Mouse (Mus musculus): ENCODE results near the gene Tshz2. TPM values are rescaled to one million over a fixed set of nuclear protein-coding genes. Genes with fewer than 3 reads are reported as not detected.

Tshz2 gene
- polyA plus RNA-seq, 2 experiments: 0.43 to 1.5 TPM

DNA sequence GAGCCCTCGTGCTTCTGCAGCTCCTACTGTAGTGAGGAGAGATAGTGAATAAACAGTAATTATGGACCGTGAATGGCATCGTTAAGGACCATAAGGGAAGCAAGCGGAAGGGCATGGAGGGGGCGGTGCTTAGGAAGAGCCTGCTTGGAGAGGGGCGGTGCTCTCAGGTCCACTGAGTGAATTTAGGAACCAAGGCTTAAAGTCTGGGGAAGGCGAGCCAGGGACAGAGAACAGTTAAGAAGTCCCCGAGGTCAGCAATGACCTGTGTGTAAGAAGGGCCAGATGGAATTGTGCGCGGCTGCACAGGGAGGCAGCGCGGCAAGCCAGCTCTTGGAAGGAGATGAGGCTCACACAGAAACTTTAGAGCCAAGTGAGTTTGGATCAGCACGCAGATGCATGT lies 354.4 kb downstream of the Tshz2 start:
- Histone ChIP-seq H3K9ac (replicated peaks) (no peak overlapping the region), H3K27me3 (ENCODE audit: control insufficient read depth, insufficient read depth, low read length) (no peaks in the 10 kb centered on the region), H3K36me3 (replicated peaks; ENCODE audit: control insufficient read depth, insufficient read depth, low read depth) (no peaks in the 10 kb centered on the region), H3K4me3 (ENCODE audit: insufficient read depth in 1 of 2, low read depth in 2 of 2, low read length in 2 of 2) (no peak overlapping the region), H3K4me1 (replicated peaks; ENCODE audit: control insufficient read depth in 2 of 2, insufficient read depth in 2 of 2, low read length in 1 of 2) (no peaks in the 10 kb centered on the region), H3K27ac (no peak overlapping the region), H3K9me3 (ENCODE audit: control insufficient read depth, low read length) (no peaks in the 10 kb centered on the region), H3K4me2 (ENCODE audit: low read depth) (no peak overlapping the region)
- ATAC-seq (ENCODE audit: insufficient read depth) (no peak), DNase-seq (ENCODE audit: low read depth in 3 of 3, low spot score in 3 of 3) (no peak)
- 42% methylated on average over 13 of the region's 13 CpGs for WGBS (ENCODE audit: insufficient replicate concordance)
- TF ChIP-seq CTCF (IDR thresholded peaks at IDR 0.05; ENCODE audit: low read depth) (no peak), EP300 (IDR thresholded peaks at IDR 0.05; ENCODE audit: low read depth) (no peak)

DNA sequence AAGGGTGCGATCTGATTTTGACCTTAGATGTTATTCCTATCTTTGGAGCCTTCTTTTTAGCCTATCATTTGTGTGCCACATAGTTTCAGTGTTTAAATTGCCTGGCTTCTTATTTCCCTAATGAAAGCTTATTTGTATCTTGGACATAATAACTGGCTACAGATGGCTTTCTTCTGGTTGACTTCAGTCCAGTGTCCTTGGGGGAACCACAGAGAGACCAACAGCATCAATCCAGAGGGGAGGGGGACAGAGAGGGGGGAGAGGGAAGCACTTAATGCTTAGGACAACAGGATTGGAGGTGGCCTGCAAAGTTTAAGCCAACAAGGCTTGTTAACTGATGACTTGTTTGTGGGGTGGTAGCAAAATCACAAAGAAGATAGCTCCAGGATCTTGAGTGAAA lies 356.4 kb downstream of the Tshz2 start:
- Histone ChIP-seq H3K4me2 (ENCODE audit: low read depth) (no peak overlapping the region), H3K27me3 (ENCODE audit: control insufficient read depth, insufficient read depth, low read length) (no peaks in the 10 kb centered on the region), H3K4me3 (ENCODE audit: insufficient read depth in 1 of 2, low read depth in 2 of 2, low read length in 2 of 2) (no peak overlapping the region), H3K27ac (no peak overlapping the region), H3K9ac (replicated peaks) (no peak overlapping the region), H3K36me3 (replicated peaks; ENCODE audit: control insufficient read depth, insufficient read depth, low read depth) (no peaks in the 10 kb centered on the region), H3K9me3 (ENCODE audit: control insufficient read depth, low read length) (no peaks in the 10 kb centered on the region), H3K4me1 (replicated peaks; ENCODE audit: control insufficient read depth in 2 of 2, insufficient read depth in 2 of 2, low read length in 1 of 2) (no peaks in the 10 kb centered on the region)
- DNase-seq (ENCODE audit: low read depth in 3 of 3, low spot score in 3 of 3) (no peak), ATAC-seq (ENCODE audit: insufficient read depth) (no peak)
- no peak for TF ChIP-seq CTCF (IDR thresholded peaks at IDR 0.05; ENCODE audit: low read depth)
- no peak for TF ChIP-seq EP300 (IDR thresholded peaks at IDR 0.05; ENCODE audit: low read depth)
- WGBS (ENCODE audit: insufficient replicate concordance): 70% methylated on average over 1 of the region's 1 CpGs

DNA sequence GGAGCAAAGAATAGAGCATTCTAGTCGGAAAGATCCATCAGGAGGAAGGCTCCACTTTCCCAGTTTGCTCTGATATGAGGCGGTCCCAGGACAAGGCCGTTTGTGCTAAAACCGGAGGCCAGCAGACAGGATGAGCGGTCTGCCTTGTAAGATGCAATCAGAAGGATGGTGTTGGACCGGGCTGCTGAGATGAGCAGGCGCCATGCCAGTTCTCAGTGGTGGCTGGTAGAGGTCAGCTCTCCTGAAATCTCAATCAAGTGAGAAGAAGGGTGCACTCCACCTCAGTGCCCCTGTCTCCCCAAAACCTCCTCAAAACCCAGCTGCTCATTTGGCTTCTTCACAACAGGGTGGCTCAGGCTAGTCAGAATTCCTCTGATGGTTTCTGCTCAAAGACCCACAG lies 358.2 kb downstream of the Tshz2 start:
- Histone ChIP-seq H3K9ac (replicated peaks) (no peak overlapping the region), H3K4me2 (ENCODE audit: low read depth) (no peak overlapping the region), H3K27ac (no peak overlapping the region), H3K4me3 (ENCODE audit: insufficient read depth in 1 of 2, low read depth in 2 of 2, low read length in 2 of 2) (no peak overlapping the region), H3K9me3 (ENCODE audit: control insufficient read depth, low read length) (no peaks in the 10 kb centered on the region), H3K4me1 (replicated peaks; ENCODE audit: control insufficient read depth in 2 of 2, insufficient read depth in 2 of 2, low read length in 1 of 2) (no peaks in the 10 kb centered on the region), H3K27me3 (ENCODE audit: control insufficient read depth, insufficient read depth, low read length) (no peaks in the 10 kb centered on the region), H3K36me3 (replicated peaks; ENCODE audit: control insufficient read depth, insufficient read depth, low read depth) (no peaks in the 10 kb centered on the region)
- TF ChIP-seq EP300 (IDR thresholded peaks at IDR 0.05; ENCODE audit: low read depth): no peak
- TF ChIP-seq CTCF (IDR thresholded peaks at IDR 0.05; ENCODE audit: low read depth): no peak
- DNase-seq (ENCODE audit: low read depth in 3 of 3, low spot score in 3 of 3) (no peak), ATAC-seq (ENCODE audit: insufficient read depth) (no peak)
- 68% methylated on average over 7 of the region's 7 CpGs for WGBS (ENCODE audit: insufficient replicate concordance)

DNA sequence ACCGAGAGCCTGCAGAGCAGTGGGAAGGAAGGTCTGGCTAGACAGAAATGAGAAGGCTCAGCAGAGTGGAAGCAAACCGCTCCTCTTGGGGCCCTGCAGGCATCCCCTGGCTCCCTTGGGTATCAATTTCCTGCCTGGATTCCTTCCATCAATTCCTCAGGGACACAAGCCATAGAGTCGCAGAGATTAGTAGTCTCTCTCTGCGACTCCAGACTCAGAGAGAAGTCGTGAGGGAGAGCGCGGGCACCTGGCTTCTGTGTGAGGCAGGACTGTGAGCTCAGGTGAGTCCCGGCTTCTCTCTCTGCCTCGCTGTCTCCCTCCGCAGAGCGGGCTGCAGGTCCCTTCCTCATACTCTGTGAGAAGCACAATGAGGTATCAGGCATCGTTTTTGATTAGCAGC lies 363.2 kb downstream of the Tshz2 start:
- Histone ChIP-seq H3K4me2 (ENCODE audit: low read depth) (no peak overlapping the region), H3K9ac (replicated peaks) (no peak overlapping the region), H3K36me3 (replicated peaks; ENCODE audit: control insufficient read depth, insufficient read depth, low read depth) (no peaks in the 10 kb centered on the region), H3K4me3 (ENCODE audit: insufficient read depth in 1 of 2, low read depth in 2 of 2, low read length in 2 of 2) (no peak overlapping the region), H3K27me3 (ENCODE audit: control insufficient read depth, insufficient read depth, low read length) (no peaks in the 10 kb centered on the region), H3K27ac (no peak overlapping the region), H3K9me3 (ENCODE audit: control insufficient read depth, low read length) (no peaks in the 10 kb centered on the region), H3K4me1 (replicated peaks; ENCODE audit: control insufficient read depth in 2 of 2, insufficient read depth in 2 of 2, low read length in 1 of 2) (no peaks in the 10 kb centered on the region)
- 37% methylated on average over 12 of the region's 12 CpGs for WGBS (ENCODE audit: insufficient replicate concordance)
- DNase-seq (ENCODE audit: low read depth in 3 of 3, low spot score in 3 of 3) (no peak), ATAC-seq (ENCODE audit: insufficient read depth) (no peak)
- no peak for TF ChIP-seq CTCF (IDR thresholded peaks at IDR 0.05; ENCODE audit: low read depth)
- TF ChIP-seq EP300 (IDR thresholded peaks at IDR 0.05; ENCODE audit: low read depth): no peak

DNA sequence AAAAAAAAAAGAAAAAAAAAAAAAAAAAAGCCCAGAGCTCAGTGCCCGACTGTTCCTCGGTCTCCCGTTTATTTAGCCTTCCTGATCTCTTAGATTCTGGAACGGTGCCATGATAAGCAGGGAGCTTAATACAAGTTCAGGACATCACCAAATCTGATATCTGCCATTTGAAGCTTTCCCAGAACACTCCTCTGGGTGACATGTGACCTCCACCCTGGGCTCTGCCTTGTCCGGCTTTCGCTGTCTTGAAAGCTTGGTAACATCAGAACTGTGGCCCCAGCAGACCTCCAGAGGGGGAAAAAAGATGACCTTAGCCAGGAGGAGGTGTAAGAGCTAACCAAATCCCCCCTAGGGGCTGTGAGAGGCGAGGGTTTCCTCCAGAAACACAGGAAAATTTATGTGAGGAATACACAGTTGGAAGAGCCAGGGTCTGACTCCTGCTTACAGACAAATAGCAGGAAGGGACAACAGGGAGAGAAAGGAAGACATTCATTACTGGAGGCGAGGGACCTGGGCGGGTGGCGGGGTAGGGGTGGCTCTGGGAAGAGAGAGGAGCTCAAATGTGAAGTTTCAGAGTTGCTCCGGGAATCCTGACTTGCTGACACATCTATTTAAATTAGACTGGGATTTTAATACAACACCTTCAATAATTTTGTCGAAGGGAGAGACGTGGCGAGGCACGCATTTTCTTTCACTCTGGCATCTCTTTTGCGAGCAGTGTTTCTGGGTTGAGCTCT lies 363.9 kb downstream of the Tshz2 start:
- Histone ChIP-seq H3K36me3 (replicated peaks; ENCODE audit: control insufficient read depth, insufficient read depth, low read depth) (no peaks in the 10 kb centered on the region), H3K4me2 (ENCODE audit: low read depth) (no peak overlapping the region), H3K9ac (replicated peaks) (no peak overlapping the region), H3K4me3 (ENCODE audit: insufficient read depth in 1 of 2, low read depth in 2 of 2, low read length in 2 of 2) (no peak overlapping the region), H3K27ac (no peak overlapping the region), H3K27me3 (ENCODE audit: control insufficient read depth, insufficient read depth, low read length) (no peaks in the 10 kb centered on the region), H3K4me1 (replicated peaks; ENCODE audit: control insufficient read depth in 2 of 2, insufficient read depth in 2 of 2, low read length in 1 of 2) (no peaks in the 10 kb centered on the region), H3K9me3 (ENCODE audit: control insufficient read depth, low read length) (no peaks in the 10 kb centered on the region)
- TF ChIP-seq CTCF (IDR thresholded peaks at IDR 0.05; ENCODE audit: low read depth) (no peak), EP300 (IDR thresholded peaks at IDR 0.05; ENCODE audit: low read depth) (no peak)
- ATAC-seq (ENCODE audit: insufficient read depth): no peak
- 47% methylated on average over 16 of the region's 16 CpGs for WGBS (ENCODE audit: insufficient replicate concordance)
- DNase-seq (ENCODE audit: low read depth in 3 of 3, low spot score in 3 of 3): no peak

All from liver, embryonic 14.5 days (tissue).